In genomic region chr8:87472271-87473236, GRCm38 (mm10) we compare ENCODE assay signal across 8 mouse cellular contexts. TPM values are rescaled to one million over a fixed set of nuclear protein-coding genes. Genes with fewer than 3 reads are reported as not detected.
A peak's percentile ranks its signal among the peaks of the same experiment; 100 is the strongest.
DNase-seq lines count a peak whose midpoint lies in the region; ATAC-seq and TF ChIP-seq lines count a peak whose summit lies in the region.

Cbln1 (minus strand) TSS chr8:87472609.

- in situ Hi-C loops in Patski (cut with MboI; ENCODE audit: low pct_unique_long_range_greater_than_20kb): no loop called here

- CTCF ChIA-PET in Patski (lab: Charles Lee): no interaction called here

- no peaks in the 10 kb centered on the region for H3K9me3 ChIP-seq in liver, embryonic 16.5 days (replicated peaks; ENCODE audit: control insufficient read depth, low read length)
- H3K9me3 ChIP-seq in neural tube, embryonic 14.5 days (ENCODE audit: control insufficient read depth, low read length): no peaks in the 10 kb centered on the region

- TF ChIP-seq CTCF in Patski (IDR thresholded peaks at IDR 0.05): no peak

- H3K4me3 ChIP-seq in liver, embryonic 16.5 days (ENCODE audit: low read depth, low read length): peak within 1 kb of the TSS; percentile 52
- peak within 1 kb of the TSS; percentile 65 for H3K4me3 ChIP-seq in neural tube, embryonic 14.5 days (ENCODE audit: low read depth, low read length)

- intact Hi-C loops in heart, postnatal 36 days (cut with DNase I): no loop called here

- H3K9ac ChIP-seq in liver, embryonic 16.5 days (ENCODE audit: low read depth, low read length): no peak within 1 kb of the TSS
- peak within 1 kb of the TSS; percentile 72 for H3K9ac ChIP-seq in neural tube, embryonic 14.5 days (replicated peaks; ENCODE audit: low read depth, low read length)

- H3K4me1 ChIP-seq in liver, embryonic 16.5 days (ENCODE audit: control insufficient read depth, low read depth, low read length): peaks cover 11% of the 10 kb centered on the region
- peaks cover 20% of the 10 kb centered on the region for H3K4me1 ChIP-seq in neural tube, embryonic 14.5 days (ENCODE audit: control insufficient read depth, insufficient read depth, low read length)

- WGBS in liver, embryonic 16.5 days (ENCODE audit: insufficient replicate concordance): under 1% methylated on average over 107 of the region's 122 CpGs
- WGBS in neural tube, embryonic 14.5 days: under 1% methylated on average over 106 of the region's 122 CpGs

- no peak for DNase-seq in Patski (ENCODE audit: low read depth, low spot score)
- DNase-seq in cerebellum, adult 9-10 months: peak; percentile 95
- DNase-seq in forelimb bud, embryonic 11.5 days (ENCODE audit: low read depth, low spot score): peak; percentile 90
- peak; percentile 70 to 72 for DNase-seq in heart, postnatal 36 days
- peak; percentile 79 to 84 for DNase-seq in layer of hippocampus, adult 18-20 months (ENCODE audit: low spot score in 2 of 2)
- peak; percentile 95 for DNase-seq in testis, postnatal 14 days (ENCODE audit: low spot score)

- ATAC-seq in Patski: peak; percentile 63
- peak; percentile 96 for ATAC-seq in liver, embryonic 16.5 days (ENCODE audit: low read depth)
- ATAC-seq in neural tube, embryonic 14.5 days (ENCODE audit: low read depth): peak; percentile 94

- H3K27me3 ChIP-seq in Patski: peaks cover 74% of the 10 kb centered on the region
- H3K27me3 ChIP-seq in liver, embryonic 16.5 days (ENCODE audit: control insufficient read depth, insufficient read depth, low read depth, low read length): peaks cover 81% of the 10 kb centered on the region
- peaks cover 19% of the 10 kb centered on the region for H3K27me3 ChIP-seq in neural tube, embryonic 14.5 days (ENCODE audit: control insufficient read depth, insufficient read depth, low read length)

- POLR2A ChIA-PET in Patski (lab: Charles Lee): no interaction called here

- H3K4me2 ChIP-seq in liver, embryonic 16.5 days (ENCODE audit: low read depth, low read length): peak within 1 kb of the TSS; percentile 64
- H3K4me2 ChIP-seq in neural tube, embryonic 14.5 days (ENCODE audit: low read depth, low read length): peak within 1 kb of the TSS; percentile 90

- H3K27ac ChIP-seq in liver, embryonic 16.5 days (ENCODE audit: low read length): no peak within 1 kb of the TSS
- H3K27ac ChIP-seq in neural tube, embryonic 14.5 days (ENCODE audit: low read depth, low read length): peak within 1 kb of the TSS; percentile 80

- no peaks in the 10 kb centered on the region for H3K36me3 ChIP-seq in liver, embryonic 16.5 days (ENCODE audit: control insufficient read depth, insufficient read depth)
- no peaks in the 10 kb centered on the region for H3K36me3 ChIP-seq in neural tube, embryonic 14.5 days (ENCODE audit: control insufficient read depth, insufficient read depth, low read length)

RNA-seq across cellular contexts. Expression of gene Cbln1, which starts in this region (rescaled TPM):
- polyA plus RNA-seq in Patski (2021): 0.04 TPM
- total RNA-seq in heart, postnatal 36 days (2021): under 1 TPM; 0.25 to 0.49 TPM
- total RNA-seq in layer of hippocampus, adult 18-20 months (2021): 1 to 10 TPM; 2.6 to 5.3 TPM
- not detected in 2 replicates for polyA plus RNA-seq in liver, embryonic 16.5 days (2015; fragmentation: Nextera tagmentation; extraction: Ambion mirVana)
- polyA plus RNA-seq in neural tube, embryonic 14.5 days (2014; fragmentation: Nextera tagmentation; extraction: Ambion mirVana): 32.8 and 36.6 TPM in 2 replicates

Comparison
In these comparisons a context has a peak if more than half of its experiments do, and no peak if none do; other contexts are left out.
1. RNA of gene Cbln1 (polyA plus RNA-seq): 32.8 to 36.6 TPM in neural tube, embryonic 14.5 days; 0.04 TPM in Patski (single experiment) and not detected in liver, embryonic 16.5 days; every median in the first group is over 10 times any median in the second.
2. Peak in ATAC-seq in Patski; RNA of the gene not detected or under 1 TPM.
3. Peak in DNase-seq in heart, postnatal 36 days; RNA of the gene not detected or under 1 TPM.
4. Peak in ATAC-seq, H3K4me3 ChIP-seq and H3K4me2 ChIP-seq in liver, embryonic 16.5 days; RNA of the gene not detected or under 1 TPM.
5. Peak in every context shown above with its lines, with median percentiles within 50 percentile points of each other: ATAC-seq.